Mouse (Mus musculus) heart, postnatal 0 days (tissue): ENCODE measurements at regions not wholly inside any gene's neighbourhood (a gene's known extent, or its start where the extent isn't known, plus 50 kb on each side); places are given as distances from the start of the nearest gene placed in this dataset.

Experiments
- CTCF ChIP-seq: IDR thresholded peaks from 2 replicates; pipeline ENCODE4 v1.5.1; 2016; ENCODE audit warnings: antibody characterized with exemption, control low read depth, low read depth
- EP300 ChIP-seq: IDR thresholded peaks from 2 replicates; pipeline ENCODE4 v1.6.1; 2016; ENCODE audit warnings: antibody characterized with exemption, low read depth

- TF ChIP-seq CTCF (no peak), EP300 (no peak)
Observed at GRCm38 (mm10) chr11:84686473-84686872, 132.8 kb downstream of the Mrm1 start.
